Mouse (Mus musculus): Measurements from ENCODE around the gene Tnni2.

DNA sequence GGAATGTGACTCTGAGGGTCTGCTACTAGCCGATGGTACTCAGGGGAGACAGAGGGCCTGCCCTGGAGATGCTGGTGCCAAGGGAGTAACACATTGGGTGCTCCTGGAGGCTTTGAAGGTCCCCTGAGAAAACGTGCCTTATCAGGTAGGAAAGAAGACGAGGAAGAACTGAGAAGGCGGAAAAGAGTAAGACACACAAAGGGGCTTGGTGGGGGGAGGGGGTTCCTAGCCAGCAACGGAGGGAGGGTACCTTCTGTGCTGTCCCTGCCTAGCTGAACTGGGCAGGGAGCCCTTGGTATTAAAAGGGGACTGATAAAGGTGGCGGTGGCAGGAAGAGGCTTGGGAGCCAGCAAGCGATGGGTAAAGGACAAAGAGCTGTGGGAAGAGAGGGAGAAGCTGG lies 34.0 kb downstream of the Tnni2 start:
- TF ChIP-seq CTCF (IDR thresholded peaks at IDR 0.05; ENCODE audit: low read depth) (no peak), EP300 (IDR thresholded peaks at IDR 0.05; ENCODE audit: low read depth) (no peak)

All from heart, postnatal 0 days (tissue).